Mouse (Mus musculus) hindbrain, postnatal 0 days (tissue): ENCODE measurements around the gene Eno3. TPM values are rescaled to one million over a fixed set of nuclear protein-coding genes. Genes with fewer than 3 reads are reported as not detected.

Experiments
- ATAC-seq: fragments of 200-750 bp; cut with Nextera tagmentation; 2 replicates; pipeline ENCODE4 v1.8.0; 2017; ENCODE audit warnings: mild to moderate bottlenecking, moderate TSS enrichment, moderate library complexity
- DNase-seq: peaks from one replicate; pipeline ENCODE4 v3.0.0-alpha.2; 2015; ENCODE audit warnings: low spot score
- H3K27ac ChIP-seq: fragments of 300-500 bp; sonication (generic); 2 replicates; pipeline ENCODE4 v1.5.1; 2014; ENCODE audit warnings: mild to moderate bottlenecking
- H3K27me3 ChIP-seq: fragments of 300-500 bp; sonication (generic); 2 replicates; pipeline ENCODE4 v1.6.1; 2014; ENCODE audit warnings: low read length, mixed read lengths; ENCODE audit not compliant: insufficient read depth
- H3K36me3 ChIP-seq: fragments of 300-500 bp; sonication (generic); 2 replicates; pipeline ENCODE4 v1.6.1; 2014; ENCODE audit warnings: low read length, mixed read lengths; ENCODE audit not compliant: insufficient read depth
- H3K4me1 ChIP-seq: fragments of 300-500 bp; sonication (generic); 2 replicates; pipeline ENCODE4 v1.6.1; 2014; ENCODE audit warnings: antibody characterized with exemption, low read length, mixed read lengths; ENCODE audit not compliant: insufficient read depth
- H3K4me2 ChIP-seq: fragments of 300-500 bp; sonication (generic); 2 replicates; pipeline ENCODE4 v1.6.1; 2014; ENCODE audit warnings: low read depth, mild to moderate bottlenecking, low read length, moderate library complexity, mixed read lengths
- H3K4me3 ChIP-seq: fragments of 300-500 bp; sonication (generic); 2 replicates; pipeline ENCODE4 v1.5.1; 2014; ENCODE audit warnings: low read length
- H3K9ac ChIP-seq: fragments of 300-500 bp; sonication (generic); replicated peaks from 2 replicates; pipeline ENCODE4 v1.6.1; 2014; ENCODE audit warnings: mild to moderate bottlenecking, low read length, moderate library complexity, mixed read lengths
- H3K9me3 ChIP-seq: fragments of 300-500 bp; sonication (generic); 2 replicates; pipeline ENCODE4 v1.6.1; 2016; ENCODE audit warnings: low read length, mixed read lengths
- CTCF ChIP-seq: IDR thresholded peaks from 2 replicates; pipeline ENCODE4 v1.5.1; 2016; ENCODE audit warnings: antibody characterized with exemption, control low read depth, low read depth
- WGBS: fragments of 180-500 bp; shearing (Covaris S2); extraction: QIAGEN DNeasy Blood & Tissue Kit; methylation state at CpG from one replicate; pipeline ENCODE4 v1.1.7; 2014; 5-methylcytosine and 5-hydroxymethylcytosine counted together
- polyA plus RNA-seq: library from polyadenylated mRNA; unstranded; fragments of >200 nt; fragmentation: Nextera tagmentation; extraction: Ambion mirVana; gene quantifications from 2 replicates; pipeline ENCODE4 v1.2.1, GENCODE M21; 2015
- total RNA-seq: library from RNA; depleted of rRNA; stranded (reverse); fragments of >200 nt; gene quantifications from 2 replicates; pipeline ENCODE4 v1.2.3, GENCODE M21; 2014

Eno3 gene
- total and polyA plus RNA-seq, 2 experiments from 2014 or later, result 5.9 to 12.4 TPM

DNA sequence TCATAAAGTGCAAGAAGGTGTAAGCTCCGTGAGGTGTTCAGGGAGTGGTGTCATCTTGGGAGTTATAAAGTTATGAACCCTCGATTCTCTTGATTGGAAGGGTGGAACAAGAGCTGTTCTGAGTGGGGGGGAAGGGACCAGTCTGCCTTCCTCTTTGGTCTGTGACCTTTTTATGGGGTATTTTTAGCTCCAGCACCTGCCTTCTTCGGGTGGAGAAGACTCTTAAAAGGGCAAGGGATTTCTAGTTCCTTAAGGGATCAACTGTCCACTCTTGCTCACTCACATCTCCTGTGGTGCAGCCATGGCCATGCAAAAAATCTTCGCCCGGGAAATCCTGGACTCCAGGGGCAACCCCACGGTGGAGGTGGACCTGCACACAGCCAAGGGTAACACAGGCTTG lies 571 bp downstream of the Eno3 start:
- 0 out of 2 replicates have a peak, but pooled peaks cover 11% of the 10 kb centered on the region for H3K4me1 ChIP-seq
- no peaks in the 10 kb centered on the region for H3K9me3 ChIP-seq
- H3K4me3 ChIP-seq, result no peak overlapping the region
- peaks cover 8% of the 10 kb centered on the region; the same call in 1 of the 2 replicates for H3K36me3 ChIP-seq
- H3K27me3 ChIP-seq, result no peaks in the 10 kb centered on the region
- 61% methylated on average over 6 of the region's 6 CpGs for WGBS
- DNase-seq, result no peak
- H3K9ac ChIP-seq, result no peak overlapping the region
- no peak overlapping the region for H3K27ac ChIP-seq
- TF ChIP-seq CTCF, result no peak
- no peak for ATAC-seq
- no peak overlapping the region for H3K4me2 ChIP-seq

GRCm38 (mm10) chr11:70657991-70658390 lies 989 bp downstream of the Eno3 start:
- no peaks in the 10 kb centered on the region for H3K27me3 ChIP-seq
- TF ChIP-seq CTCF, result no peak
- peaks cover 11% of the 10 kb centered on the region; the same call in 1 of the 2 replicates for H3K36me3 ChIP-seq
- H3K4me2 ChIP-seq, result no peak overlapping the region
- 0 out of 2 replicates have a peak, but pooled peaks cover 7% of the 10 kb centered on the region for H3K4me1 ChIP-seq
- no peaks in the 10 kb centered on the region for H3K9me3 ChIP-seq
- 64% methylated on average over 9 of the region's 9 CpGs for WGBS
- H3K9ac ChIP-seq, result 0 out of 2 replicates have a peak overlapping the region, but pooled peaks have one; percentile 1
- no peak overlapping the region for H3K27ac ChIP-seq
- no peak overlapping the region for H3K4me3 ChIP-seq
- ATAC-seq (no peak), DNase-seq (no peak)

DNA sequence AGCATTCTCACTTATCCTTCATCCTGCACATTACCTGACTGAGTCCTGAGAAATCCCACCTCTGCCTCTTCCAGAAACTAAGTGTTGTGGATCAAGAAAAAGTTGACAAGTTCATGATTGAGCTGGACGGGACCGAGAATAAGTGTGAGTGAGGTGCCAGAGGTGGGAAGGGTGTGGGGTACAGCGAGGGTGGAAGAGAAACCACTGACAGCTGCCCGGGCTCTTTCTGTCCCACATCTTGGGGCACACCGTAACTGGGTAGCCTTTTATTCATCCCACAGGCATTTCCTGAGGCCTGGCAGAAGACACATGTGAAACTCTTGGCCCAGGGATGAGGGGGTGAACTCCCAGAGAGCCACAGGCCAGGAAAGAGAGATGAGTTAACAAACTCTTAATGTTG lies 1.5 kb downstream of the Eno3 start:
- H3K36me3 ChIP-seq, result peaks cover 15% of the 10 kb centered on the region; the same call in 1 of the 2 replicates
- 0 out of 2 replicates have a peak, but pooled peaks cover 5% of the 10 kb centered on the region for H3K4me1 ChIP-seq
- H3K27ac ChIP-seq, result no peak overlapping the region
- H3K9me3 ChIP-seq, result no peaks in the 10 kb centered on the region
- no peak for TF ChIP-seq CTCF
- no peaks in the 10 kb centered on the region for H3K27me3 ChIP-seq
- ATAC-seq, result no peak
- H3K4me2 ChIP-seq, result no peak overlapping the region
- DNase-seq, result no peak
- 83% methylated on average over 5 of the region's 5 CpGs for WGBS
- no peak overlapping the region for H3K9ac ChIP-seq
- no peak overlapping the region for H3K4me3 ChIP-seq

DNA sequence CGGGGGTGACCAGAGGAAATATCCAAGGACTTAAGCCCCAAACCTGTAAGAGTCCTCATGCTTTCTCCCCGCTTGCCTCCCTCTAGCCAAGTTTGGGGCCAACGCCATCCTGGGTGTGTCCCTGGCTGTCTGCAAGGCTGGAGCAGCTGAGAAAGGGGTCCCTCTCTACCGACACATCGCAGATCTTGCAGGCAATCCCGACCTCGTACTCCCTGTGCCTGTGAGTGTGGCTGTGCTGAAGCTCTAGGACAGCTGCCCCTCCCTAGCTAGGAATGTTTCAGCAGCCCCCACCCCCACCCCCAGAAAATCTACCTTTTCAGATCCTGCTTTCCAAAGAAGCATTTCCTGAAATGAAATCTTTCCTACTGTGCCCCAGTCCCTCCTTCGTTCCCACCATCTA lies 1.9 kb downstream of the Eno3 start:
- no peaks in the 10 kb centered on the region for H3K27me3 ChIP-seq
- H3K36me3 ChIP-seq, result peaks cover 19% of the 10 kb centered on the region
- ATAC-seq (no peak), DNase-seq (no peak)
- no peak overlapping the region for H3K9ac ChIP-seq
- no peak for TF ChIP-seq CTCF
- no peak overlapping the region for H3K4me2 ChIP-seq
- WGBS, result 78% methylated on average over 8 of the region's 8 CpGs
- H3K27ac ChIP-seq, result no peak overlapping the region
- H3K4me3 ChIP-seq, result no peak overlapping the region
- H3K4me1 ChIP-seq, result 0 out of 2 replicates have a peak, but pooled peaks cover 5% of the 10 kb centered on the region
- no peaks in the 10 kb centered on the region for H3K9me3 ChIP-seq

GRCm38 (mm10) chr11:70660571-70660970 lies 3.6 kb downstream of the Eno3 start:
- WGBS, result 86% methylated on average over 8 of the region's 8 CpGs
- TF ChIP-seq CTCF, result no peak
- H3K36me3 ChIP-seq, result peaks cover 32% of the 10 kb centered on the region

DNA sequence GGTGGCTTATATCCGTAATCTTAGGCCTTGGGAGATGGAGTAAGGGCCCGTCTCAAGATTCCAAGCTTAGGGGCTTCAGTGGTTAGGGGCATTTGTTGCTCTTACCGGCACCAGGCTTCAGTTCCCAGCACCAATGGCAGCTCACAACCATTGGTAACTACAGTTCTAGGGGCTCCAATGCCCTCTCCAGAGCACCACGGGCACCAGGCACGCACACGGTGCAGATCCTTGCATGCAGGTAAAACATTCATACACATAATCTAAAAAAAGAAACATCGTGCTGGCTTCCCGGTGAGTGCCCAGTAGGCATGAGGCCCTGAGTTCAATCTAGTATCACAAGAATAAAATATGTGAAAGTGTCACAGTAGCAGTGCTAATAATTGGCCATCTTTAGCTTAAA lies 6.1 kb downstream of the Eno3 start:
- H3K27ac ChIP-seq, result no peak overlapping the region
- no peak for TF ChIP-seq CTCF
- WGBS, result 91% methylated on average over 8 of the region's 8 CpGs
- H3K9me3 ChIP-seq, result no peaks in the 10 kb centered on the region
- H3K4me3 ChIP-seq, result no peak overlapping the region
- H3K9ac ChIP-seq, result no peak overlapping the region
- H3K36me3 ChIP-seq, result peaks cover 32% of the 10 kb centered on the region
- DNase-seq (no peak), ATAC-seq (no peak)
- H3K4me2 ChIP-seq, result no peak overlapping the region
- H3K4me1 ChIP-seq, result peaks cover 4% of the 10 kb centered on the region; the same call in 1 of the 2 replicates
- no peaks in the 10 kb centered on the region for H3K27me3 ChIP-seq

More at GRCm38 (mm10) chr11:70660571-70660970, 3.6 kb downstream of the Eno3 start:
- no peaks in the 10 kb centered on the region for H3K9me3 ChIP-seq
- 0 out of 2 replicates have a peak, but pooled peaks cover 5% of the 10 kb centered on the region for H3K4me1 ChIP-seq
- no peaks in the 10 kb centered on the region for H3K27me3 ChIP-seq
- H3K27ac ChIP-seq, result no peak overlapping the region
- H3K4me3 ChIP-seq, result no peak overlapping the region
- ATAC-seq, result no peak
- no peak overlapping the region for H3K4me2 ChIP-seq
- no peak for DNase-seq
- no peak overlapping the region for H3K9ac ChIP-seq

DNA sequence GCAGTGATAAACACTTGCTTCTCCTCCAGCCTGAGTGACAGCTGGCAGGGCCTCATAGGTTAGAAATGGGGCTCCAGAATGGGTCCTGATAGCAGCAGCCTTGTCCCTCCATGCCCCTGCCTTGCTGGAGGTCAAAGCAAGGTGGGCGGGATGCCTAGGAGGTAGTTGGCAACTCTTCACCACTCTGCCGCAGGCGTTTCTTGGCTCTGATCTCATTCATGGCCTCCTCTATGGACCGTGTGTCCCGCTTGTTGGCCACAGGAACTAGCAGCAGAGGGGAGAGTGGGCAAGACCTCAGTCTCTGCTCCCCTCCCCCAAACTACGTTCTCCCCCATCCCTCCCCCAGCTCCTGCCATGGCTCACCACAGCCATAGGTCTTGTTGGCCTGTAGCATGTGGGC lies 7.0 kb downstream of the Eno3 start:
- Histone ChIP-seq H3K27ac (no peak overlapping the region), H3K9ac (no peak overlapping the region), H3K27me3 (no peaks in the 10 kb centered on the region), H3K4me1 (peaks cover 4% of the 10 kb centered on the region; the same call in 1 of the 2 replicates), H3K4me3 (no peak overlapping the region), H3K9me3 (no peaks in the 10 kb centered on the region), H3K4me2 (no peak overlapping the region), H3K36me3 (peaks cover 32% of the 10 kb centered on the region)
- ATAC-seq (no peak), DNase-seq (no peak)
- WGBS, result 83% methylated on average over 6 of the region's 6 CpGs
- TF ChIP-seq CTCF, result no peak
